In genomic region chr15:38594747-38595146, GRCm38 (mm10) we compare ENCODE assay signal across 20 mouse cellular contexts.
A peak's percentile ranks its signal among the peaks of the same experiment; 100 is the strongest.
DNase-seq lines count a peak whose midpoint lies in the region; ATAC-seq and TF ChIP-seq lines count a peak whose summit lies in the region.
"Had no signal": no experiment of that assay in that cellular context is flagged by ENCODE, and none has a peak within 500 bp of the region (broad histone marks: within the 10 kb centered on the region; RNA-seq: fewer than 3 reads in every experiment).

No protein-coding gene starts in this region.

- peak overlapping the region; percentile 53 for H3K27ac ChIP-seq in gastrocnemius, adult 2 months
- H3K27ac ChIP-seq in heart, embryonic 15.5 days, result peak overlapping the region; percentile 80
- H3K27ac ChIP-seq in macrophage, result 0 out of 2 replicates have a peak overlapping the region, but pooled peaks have one; percentile 15
- no peak overlapping the region for H3K27ac ChIP-seq in forebrain, embryonic 12.5 days
- H3K27ac ChIP-seq: embryonic facial prominence, embryonic 13.5 days; forebrain, embryonic 15.5 days; hindbrain, embryonic 15.5 days; intestine, embryonic 15.5 days; midbrain, embryonic 12.5 days; stomach, postnatal 0 days had no signal

- no peak overlapping the region for H3K4me3 ChIP-seq in gastrocnemius, adult 2 months
- no peak overlapping the region for H3K4me3 ChIP-seq in heart, embryonic 15.5 days
- no peak overlapping the region for H3K4me3 ChIP-seq in macrophage (ENCODE audit: inconsistent target)
- no peak overlapping the region for H3K4me3 ChIP-seq in forebrain, embryonic 12.5 days (replicated peaks)
- H3K4me3 ChIP-seq: embryonic facial prominence, embryonic 13.5 days; forebrain, embryonic 15.5 days; hindbrain, embryonic 15.5 days; intestine, embryonic 15.5 days; midbrain, embryonic 12.5 days had no signal

- WGBS in heart, embryonic 15.5 days, result 91% methylated on average over 2 of the region's 2 CpGs
- WGBS in macrophage (ENCODE audit: missing documents), result 96% methylated on average over 2 of the region's 2 CpGs
- WGBS in forebrain, embryonic 12.5 days, result 97% methylated on average over 2 of the region's 2 CpGs

- DNase-seq in gastrocnemius, adult 2 months, result no peak
- no peak for DNase-seq in gastrocnemius, postnatal 10 days
- no peak for DNase-seq in heart, postnatal 36 days
- peak; percentile 39 for DNase-seq in MN1 (ENCODE audit: low spot score)
- no peak for DNase-seq in layer of hippocampus, postnatal 14 days (ENCODE audit: low spot score in 2 of 2)
- DNase-seq: adrenal gland, postnatal 25 days; cerebellum, adult 8-10 months; cerebellum, postnatal 36 days; embryo, embryonic 11 days; thymus, adult 2 months; thymus, postnatal 4 days had no signal

- no peak overlapping the region for H3K9ac ChIP-seq in heart, embryonic 15.5 days
- H3K9ac ChIP-seq in forebrain, embryonic 12.5 days, result no peak overlapping the region
- H3K9ac ChIP-seq: embryonic facial prominence, embryonic 13.5 days; forebrain, embryonic 15.5 days; hindbrain, embryonic 15.5 days; intestine, embryonic 15.5 days; midbrain, embryonic 12.5 days had no signal

- no peak overlapping the region for H3K4me2 ChIP-seq in heart, embryonic 15.5 days
- no peak overlapping the region for H3K4me2 ChIP-seq in forebrain, embryonic 12.5 days
- H3K4me2 ChIP-seq: embryonic facial prominence, embryonic 13.5 days; forebrain, embryonic 15.5 days; hindbrain, embryonic 15.5 days; intestine, embryonic 15.5 days; midbrain, embryonic 12.5 days had no signal

- H3K36me3 ChIP-seq in heart, embryonic 15.5 days, result no peaks in the 10 kb centered on the region
- no peaks in the 10 kb centered on the region for H3K36me3 ChIP-seq in macrophage (ENCODE audit: inconsistent target)
- no peaks in the 10 kb centered on the region for H3K36me3 ChIP-seq in forebrain, embryonic 12.5 days (replicated peaks)
- H3K36me3 ChIP-seq: embryonic facial prominence, embryonic 13.5 days; forebrain, embryonic 15.5 days; hindbrain, embryonic 15.5 days; intestine, embryonic 15.5 days; midbrain, embryonic 12.5 days had no signal

- TF ChIP-seq CTCF in gastrocnemius, adult 2 months (IDR thresholded peaks at IDR 0.05), result no peak

- H3K9me3 ChIP-seq in heart, embryonic 15.5 days (replicated peaks), result no peaks in the 10 kb centered on the region; the same call in 1 of the 2 replicates
- H3K9me3 ChIP-seq in forebrain, embryonic 12.5 days, result no peaks in the 10 kb centered on the region
- H3K9me3 ChIP-seq: forebrain, embryonic 15.5 days; hindbrain, embryonic 15.5 days; intestine, embryonic 15.5 days; midbrain, embryonic 12.5 days had no signal

- peaks cover 48% of the 10 kb centered on the region for H3K4me1 ChIP-seq in heart, embryonic 15.5 days (replicated peaks)
- no peaks in the 10 kb centered on the region for H3K4me1 ChIP-seq in forebrain, embryonic 12.5 days
- H3K4me1 ChIP-seq: embryonic facial prominence, embryonic 13.5 days; forebrain, embryonic 15.5 days; hindbrain, embryonic 15.5 days; intestine, embryonic 15.5 days; midbrain, embryonic 12.5 days had no signal

- intact Hi-C loops in gastrocnemius, adult 2 months (cut with DNase I), result no loop called here
- intact Hi-C loops in heart, postnatal 36 days (cut with DNase I), result no loop called here

- ATAC-seq in heart, embryonic 15.5 days (replicated peaks; ENCODE audit: insufficient number of reproducible peaks, insufficient read depth, low FRiP score, low read depth), result no peak
- no peak for ATAC-seq in forebrain, embryonic 12.5 days (ENCODE audit: low FRiP score)
- ATAC-seq: forebrain, embryonic 15.5 days; intestine, embryonic 15.5 days had no signal

- H3K27me3 ChIP-seq in heart, embryonic 15.5 days, result no peaks in the 10 kb centered on the region
- no peaks in the 10 kb centered on the region for H3K27me3 ChIP-seq in forebrain, embryonic 12.5 days
- H3K27me3 ChIP-seq: embryonic facial prominence, embryonic 13.5 days; forebrain, embryonic 15.5 days; hindbrain, embryonic 15.5 days; intestine, embryonic 15.5 days; midbrain, embryonic 12.5 days had no signal

- H3K79me2 ChIP-seq in macrophage (ENCODE audit: inconsistent target), result no peaks in the 10 kb centered on the region
